Mouse (Mus musculus) liver, adult 2 months (tissue): ENCODE measurements around the gene Slc27a4.

Experiments
- CTCF ChIP-seq: fragments of 200-500 bp; IDR thresholded peaks from 2 replicates; pipeline ENCODE4 v1.5.1; 2011; ENCODE audit warnings: low read depth, low read length, control low read depth
- POLR2A ChIP-seq: fragments of 200-500 bp; IDR thresholded peaks from 2 replicates; pipeline ENCODE4 v1.6.1; 2011; ENCODE audit warnings: low read length, control low read depth; ENCODE audit not compliant: insufficient read depth; ENCODE audit errors: extremely low read depth

GRCm38 (mm10) chr2:29787937-29788681, 14.3 kb upstream of the Slc27a4 start, which contains the start of gene Trub2:
- no peak for TF ChIP-seq CTCF
- no peak for TF ChIP-seq POLR2A
